Mouse (Mus musculus) liver, embryonic 12.5 days (tissue): ENCODE results near the gene Snf8. TPM values are rescaled to one million over a fixed set of nuclear protein-coding genes. Genes with fewer than 3 reads are reported as not detected.

ENCODE experiments used
- ATAC-seq: fragments of 200-750 bp; cut with Nextera tagmentation; 2 replicates; pipeline ENCODE4 v1.8.0; 2017; ENCODE audit warnings: moderate number of reproducible peaks, mild to moderate bottlenecking, moderate library complexity
- H3K27ac ChIP-seq: fragments of 300-500 bp; sonication (generic); 2 replicates; pipeline ENCODE4 v1.5.1; 2016; ENCODE audit warnings: mild to moderate bottlenecking
- H3K27me3 ChIP-seq: fragments of 300-500 bp; sonication (generic); replicated peaks from 2 replicates; pipeline ENCODE4 v1.6.1; 2016; ENCODE audit warnings: mild to moderate bottlenecking, moderate library complexity
- H3K36me3 ChIP-seq: fragments of 300-500 bp; sonication (generic); 2 replicates; pipeline ENCODE4 v1.6.1; 2016; ENCODE audit warnings: mild to moderate bottlenecking, moderate library complexity
- H3K4me1 ChIP-seq: fragments of 300-500 bp; sonication (generic); 2 replicates; pipeline ENCODE4 v1.6.1; 2016
- H3K4me2 ChIP-seq: fragments of 300-500 bp; sonication (generic); 2 replicates; pipeline ENCODE4 v1.6.1; 2016; ENCODE audit warnings: mild to moderate bottlenecking, moderate library complexity
- H3K4me3 ChIP-seq: fragments of 300-500 bp; sonication (generic); 2 replicates; pipeline ENCODE4 v1.5.1; 2016; ENCODE audit warnings: mild to moderate bottlenecking, moderate library complexity
- H3K9ac ChIP-seq: fragments of 300-500 bp; sonication (generic); 2 replicates; pipeline ENCODE4 v1.6.1; 2016; ENCODE audit warnings: mild to moderate bottlenecking, moderate library complexity
- H3K9me3 ChIP-seq: fragments of 300-500 bp; sonication (generic); replicated peaks from 2 replicates; pipeline ENCODE4 v1.6.1; 2016; ENCODE audit warnings: mild to moderate bottlenecking, moderate library complexity
- WGBS: fragments of 180-500 bp; shearing (Covaris S2); methylation state at CpG from one replicate; pipeline ENCODE4 v1.1.7; 2016; ENCODE audit not compliant: insufficient replicate concordance; 5-methylcytosine and 5-hydroxymethylcytosine counted together
- polyA plus RNA-seq: library from polyadenylated mRNA; unstranded; fragments of >200 nt; fragmentation: Nextera tagmentation; extraction: Ambion mirVana; gene quantifications from 2 replicates; pipeline ENCODE4 v1.2.1, GENCODE M21; 2016

Snf8 gene
- polyA plus RNA-seq, result 100 and 108 TPM in 2 replicates

GRCm38 (mm10) chr11:96034596-96035052 is at the start of gene Snf8:
Snf8 (plus strand) TSS chr11:96034885.
- peak within 1 kb of the TSS; percentile 89 for H3K4me3 ChIP-seq
- H3K4me2 ChIP-seq, result peak within 1 kb of the TSS; percentile 86
- H3K27me3 ChIP-seq, result no peaks in the 10 kb centered on the region
- no peaks in the 10 kb centered on the region for H3K9me3 ChIP-seq
- H3K4me1 ChIP-seq, result peaks cover 46% of the 10 kb centered on the region
- WGBS, result 1% methylated on average over 29 of the region's 29 CpGs
- ATAC-seq, result peak; percentile 84
- H3K27ac ChIP-seq, result peak within 1 kb of the TSS; percentile 74
- peak within 1 kb of the TSS; percentile 86 for H3K9ac ChIP-seq
- H3K36me3 ChIP-seq, result peaks cover 27% of the 10 kb centered on the region

GRCm38 (mm10) chr11:95987854-95988447 is 46.7 kb upstream of the Snf8 start:
- H3K27me3 ChIP-seq, result no peaks in the 10 kb centered on the region
- no peak overlapping the region for H3K4me3 ChIP-seq
- peaks cover 79% of the 10 kb centered on the region for H3K4me1 ChIP-seq
- peak; percentile 77 for ATAC-seq
- H3K9ac ChIP-seq, result peak overlapping the region; percentile 32; the same call in 1 of the 2 replicates
- H3K36me3 ChIP-seq, result peaks cover 25% of the 10 kb centered on the region
- H3K9me3 ChIP-seq, result no peaks in the 10 kb centered on the region
- peak overlapping the region; percentile 38 for H3K4me2 ChIP-seq
- 31% methylated on average over 6 of the region's 6 CpGs for WGBS
- H3K27ac ChIP-seq, result peak overlapping the region; percentile 69

- 66% methylated on average over 9 of the region's 9 CpGs for WGBS
- ATAC-seq, result no peak
- peak overlapping the region; percentile 32; the same call in 1 of the 2 replicates for H3K9ac ChIP-seq
Measured at GRCm38 (mm10) chr11:95988533-95988932, 46.2 kb upstream of the Snf8 start.

GRCm38 (mm10) chr11:95989864-95990263 is 44.8 kb upstream of the Snf8 start:
- peak overlapping the region; percentile 86; the same call in 1 of the 2 replicates for H3K4me2 ChIP-seq
- WGBS, result 70% methylated on average over 8 of the region's 8 CpGs
- no peak overlapping the region for H3K9ac ChIP-seq
- 0 out of 2 replicates have a peak overlapping the region, but pooled peaks have one; percentile 2 for H3K27ac ChIP-seq
- H3K36me3 ChIP-seq, result peaks cover 38% of the 10 kb centered on the region
- H3K4me1 ChIP-seq, result peaks cover 81% of the 10 kb centered on the region
- no peak overlapping the region for H3K4me3 ChIP-seq
- no peaks in the 10 kb centered on the region for H3K27me3 ChIP-seq
- no peak for ATAC-seq
- no peaks in the 10 kb centered on the region for H3K9me3 ChIP-seq

More at GRCm38 (mm10) chr11:95988533-95988932, 46.2 kb upstream of the Snf8 start:
- Histone ChIP-seq H3K9me3 (no peaks in the 10 kb centered on the region), H3K4me1 (peaks cover 79% of the 10 kb centered on the region), H3K4me3 (no peak overlapping the region), H3K27ac (peak overlapping the region; percentile 69), H3K4me2 (peak overlapping the region; percentile 38), H3K36me3 (peaks cover 25% of the 10 kb centered on the region), H3K27me3 (no peaks in the 10 kb centered on the region)

- peak overlapping the region; percentile 86 for H3K4me2 ChIP-seq
- no peak for ATAC-seq
- H3K9ac ChIP-seq, result no peak overlapping the region
- H3K27me3 ChIP-seq, result no peaks in the 10 kb centered on the region
- peak overlapping the region; percentile 74; the same call in 1 of the 2 replicates for H3K27ac ChIP-seq
- peaks cover 44% of the 10 kb centered on the region for H3K36me3 ChIP-seq
- H3K4me1 ChIP-seq, result peaks cover 81% of the 10 kb centered on the region
- WGBS, result 73% methylated on average over 4 of the region's 4 CpGs
- no peaks in the 10 kb centered on the region for H3K9me3 ChIP-seq
- peak overlapping the region; percentile 54; the same call in 1 of the 2 replicates for H3K4me3 ChIP-seq
Measured at GRCm38 (mm10) chr11:95990431-95990830, 44.3 kb upstream of the Snf8 start.

- H3K4me2 ChIP-seq, result peak overlapping the region; percentile 86
- H3K9me3 ChIP-seq, result no peaks in the 10 kb centered on the region
- H3K9ac ChIP-seq, result peak overlapping the region; percentile 68
- 26% methylated on average over 34 of the region's 49 CpGs for WGBS
- H3K4me3 ChIP-seq, result peak overlapping the region; percentile 54
- no peaks in the 10 kb centered on the region for H3K27me3 ChIP-seq
- H3K36me3 ChIP-seq, result peaks cover 47% of the 10 kb centered on the region
- peak; percentile 58 for ATAC-seq
- H3K4me1 ChIP-seq, result peaks cover 80% of the 10 kb centered on the region
- H3K27ac ChIP-seq, result peak overlapping the region; percentile 74
Measured at GRCm38 (mm10) chr11:95990886-95991708, 43.6 kb upstream of the Snf8 start.

- no peak for ATAC-seq
- Histone ChIP-seq H3K27ac (no peak overlapping the region), H3K9ac (no peak overlapping the region), H3K4me2 (no peak overlapping the region), H3K9me3 (no peaks in the 10 kb centered on the region), H3K4me1 (peaks cover 51% of the 10 kb centered on the region), H3K4me3 (no peak overlapping the region), H3K36me3 (peaks cover 52% of the 10 kb centered on the region), H3K27me3 (no peaks in the 10 kb centered on the region)
- WGBS, result 88% methylated on average over 8 of the region's 8 CpGs
Measured at GRCm38 (mm10) chr11:95994151-95994550, 40.5 kb upstream of the Snf8 start.

GRCm38 (mm10) chr11:96003100-96003900 is 31.4 kb upstream of the Snf8 start:
- H3K9ac ChIP-seq, result peak overlapping the region; percentile 89
- H3K4me1 ChIP-seq, result peaks cover 80% of the 10 kb centered on the region
- H3K4me3 ChIP-seq, result peak overlapping the region; percentile 83
- peak overlapping the region; percentile 100 for H3K4me2 ChIP-seq
- peaks cover 11% of the 10 kb centered on the region for H3K27me3 ChIP-seq
- no peaks in the 10 kb centered on the region for H3K9me3 ChIP-seq
- WGBS, result 12% methylated on average over 12 of the region's 12 CpGs
- no peak for ATAC-seq
- H3K27ac ChIP-seq, result peak overlapping the region; percentile 1; the same call in 1 of the 2 replicates
- peaks cover 22% of the 10 kb centered on the region; the same call in 1 of the 2 replicates for H3K36me3 ChIP-seq

- no peak for ATAC-seq
- Histone ChIP-seq H3K36me3 (peaks cover 22% of the 10 kb centered on the region; the same call in 1 of the 2 replicates), H3K9me3 (no peaks in the 10 kb centered on the region), H3K4me1 (peaks cover 86% of the 10 kb centered on the region), H3K4me3 (peak overlapping the region; percentile 83), H3K27ac (peak overlapping the region; percentile 89), H3K4me2 (peak overlapping the region; percentile 100), H3K9ac (peak overlapping the region; percentile 89), H3K27me3 (peaks cover 11% of the 10 kb centered on the region)
- under 1% methylated on average over 26 of the region's 32 CpGs for WGBS
Measured at GRCm38 (mm10) chr11:96003969-96004792, 30.5 kb upstream of the Snf8 start.

GRCm38 (mm10) chr11:96004793-96005402 is 29.8 kb upstream of the Snf8 start:
- under 1% methylated on average over 46 of the region's 57 CpGs for WGBS

More at GRCm38 (mm10) chr11:96004793-96005402, 29.8 kb upstream of the Snf8 start:
- Histone ChIP-seq H3K27me3 (peaks cover 11% of the 10 kb centered on the region), H3K4me1 (peaks cover 81% of the 10 kb centered on the region), H3K4me2 (peak overlapping the region; percentile 100), H3K36me3 (peaks cover 17% of the 10 kb centered on the region; the same call in 1 of the 2 replicates), H3K9ac (peak overlapping the region; percentile 89), H3K9me3 (no peaks in the 10 kb centered on the region), H3K27ac (peak overlapping the region; percentile 89), H3K4me3 (peak overlapping the region; percentile 83)
- peak; percentile 48 for ATAC-seq
